Mouse (Mus musculus): Measurements from ENCODE around the gene Cd244a.

DNA sequence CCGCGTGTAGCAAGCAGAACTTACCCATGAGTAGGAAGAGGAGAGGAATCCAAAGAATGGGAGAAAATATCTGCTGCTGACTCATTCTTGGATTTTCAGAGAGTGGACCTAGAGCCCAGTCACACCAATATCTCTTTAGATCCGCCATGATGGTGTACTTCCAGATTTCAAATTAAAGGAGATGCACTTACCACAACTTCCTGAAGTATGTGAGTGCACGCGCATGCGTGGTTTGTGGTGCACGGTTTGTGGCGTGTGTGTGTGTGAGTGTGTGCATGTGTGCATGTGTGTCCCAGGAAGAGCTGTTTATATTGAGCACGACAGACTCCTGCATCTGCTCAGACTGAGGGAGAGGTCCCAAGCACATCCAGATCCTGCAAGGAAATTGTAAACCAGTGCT lies 48.2 kb downstream of the Cd244a start, which contains the start of gene Ly9:
- TF ChIP-seq GATA1 (IDR thresholded peaks at IDR 0.05; ENCODE audit: borderline replicate concordance, low read length) (no peak), FLI1 (IDR thresholded peaks at IDR 0.05; ENCODE audit: low read length) (no peak)

Data from megakaryocyte, embryonic 14.5 days (primary cell).